Mouse (Mus musculus) small intestine, adult 2 months (tissue): ENCODE measurements around the gene Shroom2.

ENCODE experiments used
- CTCF ChIP-seq: fragments of 200-500 bp; IDR thresholded peaks from 2 replicates; pipeline ENCODE4 v1.5.1; 2012; ENCODE audit warnings: low read depth, mild to moderate bottlenecking, control low read depth, inconsistent platforms, low read length, moderate library complexity, mixed read lengths; ENCODE audit not compliant: insufficient replicate concordance, insufficient read length; ENCODE audit errors: extremely low read depth
- POLR2A ChIP-seq: fragments of 200-500 bp; IDR thresholded peaks from 2 replicates; pipeline ENCODE4 v1.6.1; 2012; ENCODE audit warnings: low read depth, mild to moderate bottlenecking, control low read depth, inconsistent platforms, low read length, moderate library complexity

DNA sequence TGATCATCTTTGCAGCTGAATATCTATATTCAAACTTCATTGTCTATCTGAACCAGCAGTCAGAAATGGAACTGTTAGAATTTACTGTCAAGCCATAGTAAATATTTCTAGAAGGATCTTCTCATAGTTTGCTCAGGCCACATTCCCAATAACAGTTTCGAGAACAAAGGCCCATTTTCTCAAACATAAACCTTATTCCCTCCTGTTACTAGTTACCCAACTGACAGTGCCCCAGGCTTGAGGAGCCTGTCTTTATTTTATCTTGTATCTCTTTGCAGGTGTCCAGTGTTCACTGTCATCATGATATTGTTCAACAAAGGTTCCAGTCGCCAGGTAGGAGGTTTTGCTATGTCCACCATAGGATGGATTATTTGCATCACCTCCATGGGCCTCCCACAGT lies 206.2 kb downstream of the Shroom2 start, which contains the start of gene Cldn34a:
- no peak for TF ChIP-seq POLR2A
- no peak for TF ChIP-seq CTCF
